Mouse (Mus musculus): ENCODE measurements around the gene Itm2a. TPM values are rescaled to one million over a fixed set of nuclear protein-coding genes. Genes with fewer than 3 reads are reported as not detected.

The Itm2a gene
- total and polyA plus RNA-seq, 3 experiments, result 0.84 to 1.7 TPM; not detected in 1

DNA sequence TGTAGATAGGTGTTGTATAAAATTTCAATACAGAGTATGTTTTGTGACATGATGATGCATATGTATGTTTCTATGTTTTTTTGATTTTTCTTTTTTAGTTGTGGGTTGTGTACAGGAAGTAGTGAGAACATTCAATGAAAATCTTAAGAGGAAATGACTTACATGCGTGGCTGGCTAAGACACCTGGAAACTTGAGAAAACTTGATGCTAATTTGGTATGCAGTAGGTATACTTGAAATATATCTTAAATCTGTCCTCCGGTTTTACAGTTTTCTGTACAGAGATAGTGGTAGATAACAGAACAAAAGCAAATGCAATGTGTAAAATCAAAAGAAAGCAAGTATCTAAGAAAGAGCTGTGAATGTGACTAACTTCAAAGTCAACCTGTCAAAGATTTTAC, 18.1 kb upstream of the Itm2a start:
- Histone ChIP-seq H3K36me3 (ENCODE audit: control insufficient read depth in 1 of 2, insufficient read depth in 2 of 2, low read length in 2 of 2) (no peaks in the 10 kb centered on the region), H3K79me2 (ENCODE audit: control insufficient read depth, insufficient read depth, low read length, poor library complexity) (no peaks in the 10 kb centered on the region), H3K9me3 (replicated peaks; ENCODE audit: insufficient read depth, low read length) (no peaks in the 10 kb centered on the region), H3K27me3 (ENCODE audit: control insufficient read depth in 1 of 2, insufficient read depth in 2 of 2, low read length in 2 of 2) (peaks cover 0 to 2% of the 10 kb centered on the region in 2 experiments; a peak in 1 of 4 replicates), H3K4me1 (ENCODE audit: control insufficient read depth in 1 of 2, insufficient read depth in 2 of 2, low read length in 2 of 2) (no peaks in the 10 kb centered on the region), H3K9ac (ENCODE audit: control insufficient read depth, low read depth, low read length, poor library complexity, severe bottlenecking) (no peak overlapping the region), H3K4me3 (ENCODE audit: control insufficient read depth in 1 of 2, insufficient read depth in 1 of 2, low read depth in 2 of 2, low read length in 2 of 2) (no peak overlapping the region), H3K27ac (ENCODE audit: control insufficient read depth, low read depth, low read length) (no peak overlapping the region)
- TF ChIP-seq MXI1 (IDR thresholded peaks at IDR 0.05; ENCODE audit: low read depth, low read length) (no peak), TAL1 (IDR thresholded peaks at IDR 0.05; ENCODE audit: low read length) (no peak), EP300 (IDR thresholded peaks at IDR 0.05; ENCODE audit: low read depth in 1 of 2, low read length in 2 of 2) (no peak), ZNF384 (IDR thresholded peaks at IDR 0.05; ENCODE audit: low read depth, low read length) (no peak), NRF1 (IDR thresholded peaks at IDR 0.05; ENCODE audit: insufficient read depth, low read depth, low read length, poor library complexity, severe bottlenecking) (no peak), POLR2AphosphoS2 (IDR thresholded peaks at IDR 0.05; ENCODE audit: low read length) (no peak), POLR2AphosphoS5 (IDR thresholded peaks at IDR 0.05; ENCODE audit: borderline replicate concordance, low read depth, low read length) (no peak), ELF1 (IDR thresholded peaks at IDR 0.05; ENCODE audit: low read depth, low read length) (no peak), GABPA (IDR thresholded peaks at IDR 0.05; ENCODE audit: low read depth, low read length) (no peak), BHLHE40 (IDR thresholded peaks at IDR 0.05; ENCODE audit: borderline replicate concordance, low read depth, low read length) (no peak), RCOR1 (IDR thresholded peaks at IDR 0.05; ENCODE audit: low read depth, low read length) (no peak), MEF2A (IDR thresholded peaks at IDR 0.05; ENCODE audit: extremely low read depth, insufficient replicate concordance, low read depth, low read length, poor library complexity, severe bottlenecking) (no peak), MYB (IDR thresholded peaks at IDR 0.05; ENCODE audit: low read depth, low read length) (no peak), NELFE (IDR thresholded peaks at IDR 0.05; ENCODE audit: low read depth, low read length) (no peak), MAFK (IDR thresholded peaks at IDR 0.05; ENCODE audit: borderline replicate concordance, low read depth, low read length) (no peak), MAZ (IDR thresholded peaks at IDR 0.05; ENCODE audit: low read depth, low read length) (no peak), POLR2A (IDR thresholded peaks at IDR 0.05; ENCODE audit: control insufficient read depth in 1 of 2, insufficient read depth in 1 of 2, low read depth in 1 of 2, low read length in 2 of 2, poor library complexity in 1 of 2) (no peak), TCF12 (IDR thresholded peaks at IDR 0.05; ENCODE audit: low read depth, low read length) (no peak)
- DNase-seq (ENCODE audit: low read depth, low spot score), result no peak

- Histone ChIP-seq H3K9ac (ENCODE audit: control insufficient read depth, low read depth, low read length, poor library complexity, severe bottlenecking) (no peak overlapping the region), H3K9me3 (replicated peaks; ENCODE audit: insufficient read depth, low read length) (no peaks in the 10 kb centered on the region), H3K27ac (ENCODE audit: control insufficient read depth, low read depth, low read length) (no peak overlapping the region), H3K4me3 (ENCODE audit: control insufficient read depth in 1 of 2, insufficient read depth in 1 of 2, low read depth in 2 of 2, low read length in 2 of 2) (no peak overlapping the region), H3K27me3 (ENCODE audit: control insufficient read depth in 1 of 2, insufficient read depth in 2 of 2, low read length in 2 of 2) (peaks cover 0 to 2% of the 10 kb centered on the region in 2 experiments; a peak in 1 of 4 replicates), H3K4me1 (ENCODE audit: control insufficient read depth in 1 of 2, insufficient read depth in 2 of 2, low read length in 2 of 2) (no peaks in the 10 kb centered on the region), H3K36me3 (ENCODE audit: control insufficient read depth in 1 of 2, insufficient read depth in 2 of 2, low read length in 2 of 2) (0 out of 4 replicates have a peak, but pooled peaks cover 0 to under 1% of the 10 kb centered on the region in 2 experiments), H3K79me2 (ENCODE audit: control insufficient read depth, insufficient read depth, low read length, poor library complexity) (no peaks in the 10 kb centered on the region)
- no peak for DNase-seq (ENCODE audit: low read depth, low spot score)
- TF ChIP-seq MEF2A (IDR thresholded peaks at IDR 0.05; ENCODE audit: extremely low read depth, insufficient replicate concordance, low read depth, low read length, poor library complexity, severe bottlenecking) (no peak), ZNF384 (IDR thresholded peaks at IDR 0.05; ENCODE audit: low read depth, low read length) (no peak), USF1 (IDR thresholded peaks at IDR 0.05; ENCODE audit: low read depth, low read length) (no peak), MAFK (IDR thresholded peaks at IDR 0.05; ENCODE audit: borderline replicate concordance, low read depth, low read length) (no peak), ZC3H11A (IDR thresholded peaks at IDR 0.05; ENCODE audit: low read depth, low read length) (no peak), BHLHE40 (IDR thresholded peaks at IDR 0.05; ENCODE audit: borderline replicate concordance, low read depth, low read length) (no peak), TBP (IDR thresholded peaks at IDR 0.05; ENCODE audit: low read depth, low read length) (no peak), CHD1 (IDR thresholded peaks at IDR 0.05; ENCODE audit: low read depth, low read length) (no peak), MYC (IDR thresholded peaks at IDR 0.05; ENCODE audit: low read depth, low read length) (no peak), HCFC1 (IDR thresholded peaks at IDR 0.05; ENCODE audit: low read depth, low read length) (no peak), CHD2 (IDR thresholded peaks at IDR 0.05; ENCODE audit: low read length) (no peak), TCF12 (IDR thresholded peaks at IDR 0.05; ENCODE audit: low read depth, low read length) (no peak), ETS1 (IDR thresholded peaks at IDR 0.05; ENCODE audit: low read depth, low read length) (no peak), POLR2AphosphoS5 (IDR thresholded peaks at IDR 0.05; ENCODE audit: borderline replicate concordance, low read depth, low read length) (no peak)
Measured at GRCm38 (mm10) chrX:107417345-107417744, 14.2 kb upstream of the Itm2a start.

Data from MEL (cell line).